Mouse (Mus musculus) kidney, adult 9 months (tissue): ENCODE measurements around the gene Zfp574.
A peak's percentile ranks its signal among the peaks of the same experiment; 100 is the strongest.

Experiments used
- DNase-seq: peaks from one replicate; pipeline ENCODE4 v3.0.0; 2022

Zfp574 gene

GRCm38 (mm10) chr7:25073924-25074323 lies 1.6 kb downstream of the Zfp574 start:
- no peak for DNase-seq

GRCm38 (mm10) chr7:25076296-25076662 lies 3.9 kb downstream of the Zfp574 start:
- peak; percentile 36 for DNase-seq

- DNase-seq: peak; percentile 99
These were observed 4.5 kb downstream of the Zfp574 start for GRCm38 (mm10) chr7:25076663-25077413.

- no peak for DNase-seq
These were observed 5.0 kb downstream of the Zfp574 start for GRCm38 (mm10) chr7:25077414-25077755.

GRCm38 (mm10) chr7:25079496-25080026 lies 7.2 kb downstream of the Zfp574 start:
- peak; percentile 54 for DNase-seq

- DNase-seq: no peak
These were observed 8.1 kb downstream of the Zfp574 start for GRCm38 (mm10) chr7:25080431-25080830.

- DNase-seq: peak; percentile 41
These were observed 10.1 kb downstream of the Zfp574 start for GRCm38 (mm10) chr7:25082510-25082909.

GRCm38 (mm10) chr7:25084621-25085020 lies 12.3 kb downstream of the Zfp574 start:
- no peak for DNase-seq

GRCm38 (mm10) chr7:25086656-25087055 lies 14.3 kb downstream of the Zfp574 start:
- DNase-seq: no peak

- DNase-seq: no peak
These were observed 15.0 kb downstream of the Zfp574 start for GRCm38 (mm10) chr7:25087256-25087912.

GRCm38 (mm10) chr7:25087972-25088371 lies 15.6 kb downstream of the Zfp574 start:
- no peak for DNase-seq

GRCm38 (mm10) chr7:25088531-25088930 lies 16.2 kb downstream of the Zfp574 start:
- DNase-seq: no peak

GRCm38 (mm10) chr7:25088968-25089367 lies 16.6 kb downstream of the Zfp574 start:
- no peak for DNase-seq

GRCm38 (mm10) chr7:25089875-25090274 lies 17.5 kb downstream of the Zfp574 start:
- DNase-seq: no peak

- no peak for DNase-seq
These were observed 25.8 kb downstream of the Zfp574 start for GRCm38 (mm10) chr7:25098169-25098568.

- no peak for DNase-seq
These were observed 27.2 kb downstream of the Zfp574 start for GRCm38 (mm10) chr7:25099581-25099980.

- DNase-seq: peak; percentile 78
These were observed 33.2 kb downstream of the Zfp574 start for GRCm38 (mm10) chr7:25105411-25106160.

GRCm38 (mm10) chr7:25106790-25107502 lies 34.6 kb downstream of the Zfp574 start:
- no peak for DNase-seq

- DNase-seq: no peak
These were observed 37.0 kb downstream of the Zfp574 start for GRCm38 (mm10) chr7:25109355-25109754.

- no peak for DNase-seq
These were observed 38.0 kb downstream of the Zfp574 start for GRCm38 (mm10) chr7:25110336-25110735.

GRCm38 (mm10) chr7:25112178-25112955 lies 40.0 kb downstream of the Zfp574 start:
- no peak for DNase-seq

- no peak for DNase-seq
These were observed 40.7 kb downstream of the Zfp574 start for GRCm38 (mm10) chr7:25112956-25113603.
